16 mouse cellular contexts compared by ENCODE assay signal in the genomic region with DNA sequence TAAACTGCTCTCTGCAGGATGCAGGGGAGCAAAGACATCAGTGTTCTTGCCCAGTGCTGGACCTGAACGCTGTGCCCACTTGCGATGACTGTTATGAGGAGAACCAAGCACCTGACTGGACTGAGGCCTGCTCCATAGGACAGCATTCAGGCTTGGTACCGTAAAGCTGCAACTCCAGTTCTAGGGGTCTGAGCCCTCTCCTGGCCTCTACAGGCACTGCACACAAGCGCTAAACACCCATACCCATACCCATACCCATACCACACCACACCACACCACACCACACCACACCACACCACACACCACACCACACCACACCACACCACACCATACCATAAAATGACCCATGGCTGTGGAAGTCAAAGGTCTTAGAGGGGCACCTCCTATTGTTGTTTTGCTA. TPM values are rescaled to one million over a fixed set of nuclear protein-coding genes. Genes with fewer than 3 reads are reported as not detected.
DNase-seq lines count a peak whose midpoint lies in the region; ATAC-seq and TF ChIP-seq lines count a peak whose summit lies in the region.
"Had no signal": no experiment of that assay in that cellular context is flagged by ENCODE, and none has a peak within 500 bp of the region (broad histone marks: within the 10 kb centered on the region; RNA-seq: fewer than 3 reads in every experiment).

No protein-coding gene starts in this region.

- H3K36me3 ChIP-seq in CH12.LX (replicated peaks in 1 of 2; ENCODE audit: control insufficient read depth in 1 of 2, insufficient read depth in 1 of 2, low read length in 1 of 2) = peaks cover 85 to 96% of the 10 kb centered on the region in 2 experiments
- peaks cover 100% of the 10 kb centered on the region for H3K36me3 ChIP-seq in E14TG2a.4 (ENCODE audit: insufficient read depth, low read length)

- no peaks in the 10 kb centered on the region for H3K9me3 ChIP-seq in CH12.LX (replicated peaks; ENCODE audit: low read length)
- no peaks in the 10 kb centered on the region for H3K9me3 ChIP-seq in E14TG2a.4 (ENCODE audit: low read length)
- H3K9me3 ChIP-seq: embryonic facial prominence, embryonic 15.5 days; forebrain, embryonic 15.5 days; G1E; limb, embryonic 15.5 days; midbrain, embryonic 10.5 days had no signal

- no peak for TF ChIP-seq POLR2A in CH12.LX (IDR thresholded peaks at IDR 0.05; ENCODE audit: low read depth, low read length)

- no peak overlapping the region for H3K9ac ChIP-seq in CH12.LX (ENCODE audit: insufficient read depth, low read depth)
- H3K9ac ChIP-seq: embryonic facial prominence, embryonic 15.5 days; forebrain, embryonic 15.5 days; limb, embryonic 15.5 days had no signal

- H3K27ac ChIP-seq in layer of hippocampus, adult 2 months = no peak overlapping the region
- no peak overlapping the region for H3K27ac ChIP-seq in CH12.LX (ENCODE audit: insufficient read depth, low read depth)
- H3K27ac ChIP-seq: embryonic facial prominence, embryonic 15.5 days; forebrain, embryonic 15.5 days; limb, embryonic 15.5 days; midbrain, embryonic 10.5 days had no signal

- no peak overlapping the region for H3K4me3 ChIP-seq in layer of hippocampus, adult 2 months
- H3K4me3 ChIP-seq in CH12.LX (replicated peaks in 1 of 3; ENCODE audit: low read depth in 2 of 3, low read length in 2 of 3, poor library complexity in 1 of 3) = no peak overlapping the region
- H3K4me3 ChIP-seq in E14TG2a.4 (replicated peaks; ENCODE audit: low read length) = no peak overlapping the region
- H3K4me3 ChIP-seq: embryonic facial prominence, embryonic 15.5 days; forebrain, embryonic 15.5 days; limb, embryonic 15.5 days; midbrain, embryonic 10.5 days had no signal

- no peak overlapping the region for H3K4me2 ChIP-seq in CH12.LX (ENCODE audit: insufficient read depth, low read depth, poor library complexity, severe bottlenecking)
- H3K4me2 ChIP-seq: embryonic facial prominence, embryonic 15.5 days; forebrain, embryonic 15.5 days; limb, embryonic 15.5 days had no signal

- TF ChIP-seq CTCF in layer of hippocampus, adult 2 months (conservative IDR thresholded peaks at IDR 0.05) = peak; percentile 43
- TF ChIP-seq CTCF in CH12.LX (conservative IDR thresholded peaks at IDR 0.05 in 1 of 2, IDR thresholded peaks at IDR 0.05 in 1 of 2; ENCODE audit: low read depth in 2 of 2, low read length in 2 of 2) = peak in 1 of 2 experiments; percentile 36; a peak in 2 of 4 replicates
- TF ChIP-seq CTCF in E14TG2a.4 (conservative IDR thresholded peaks at IDR 0.05; ENCODE audit: low read length) = peak; percentile 42

- H3K79me2 ChIP-seq in CH12.LX (replicated peaks; ENCODE audit: control insufficient read depth, extremely low read depth, insufficient read depth, poor library complexity, severe bottlenecking) = no peaks in the 10 kb centered on the region

- TF ChIP-seq RAD21 in CH12.LX (IDR thresholded peaks at IDR 0.05; ENCODE audit: low read depth, low read length) = peak; percentile 6

- in situ Hi-C loops in CH12.LX (cut with MboI; ENCODE audit: low pct_ligation_motif_present, low pct_unique_long_range_greater_than_20kb, low sequenced_read_pairs) = no loop called here

- no peak for TF ChIP-seq EP300 in CH12.LX (IDR thresholded peaks at IDR 0.05; ENCODE audit: low read length)

- dilution Hi-C loops in CH12.LX (cut with MboI; ENCODE audit: extremely low pct_ligation_motif_present, extremely low pct_unique_long_range_greater_than_20kb, low sequenced_read_pairs) = no loop called here

- H3K4me1 ChIP-seq in CH12.LX (ENCODE audit: control insufficient read depth in 1 of 2, insufficient read depth in 2 of 2) (no peaks in the 10 kb centered on the region), E14TG2a.4 (replicated peaks; ENCODE audit: low read depth, low read length) (no peaks in the 10 kb centered on the region)
- H3K4me1 ChIP-seq: embryonic facial prominence, embryonic 15.5 days; forebrain, embryonic 15.5 days; limb, embryonic 15.5 days; midbrain, embryonic 10.5 days had no signal

- DNase-seq in layer of hippocampus, adult 2 months (ENCODE audit: low spot score in 2 of 2) = no peak
- DNase-seq in layer of hippocampus, adult 9-10 months (ENCODE audit: low spot score) = no peak
- no peak for DNase-seq in CH12.LX (ENCODE audit: extremely low read depth)
- DNase-seq in adrenal gland, postnatal 25 days = no peak
- DNase-seq in layer of hippocampus, postnatal 25 days (ENCODE audit: extremely low spot score in 1 of 2, low spot score in 1 of 2) = no peak
- DNase-seq: cerebellum, postnatal 25 days; gastrocnemius, postnatal 25 days had no signal

- H3K27me3 ChIP-seq in CH12.LX (replicated peaks) (no peaks in the 10 kb centered on the region), E14TG2a.4 (ENCODE audit: insufficient read depth, low read length) (no peaks in the 10 kb centered on the region)
- H3K27me3 ChIP-seq: embryonic facial prominence, embryonic 15.5 days; forebrain, embryonic 15.5 days; limb, embryonic 15.5 days had no signal

- peak; percentile 49; the same call in 1 of the 2 replicates for ATAC-seq in erythroblast, adult 5-6 weeks (replicated peaks; ENCODE audit: low FRiP score, poor library complexity, severe bottlenecking)
- ATAC-seq: forebrain, embryonic 15.5 days had no signal

TF ChIP-seq in CH12.LX, 34 proteins besides CTCF, POLR2A, EP300 and RAD21:
- TF ChIP-seq SIN3A (IDR thresholded peaks at IDR 0.05; ENCODE audit: low read length) = no peak
- no peak for TF ChIP-seq BHLHE40 (IDR thresholded peaks at IDR 0.05; ENCODE audit: low read depth, low read length)
- TF ChIP-seq SMC3 (IDR thresholded peaks at IDR 0.05; ENCODE audit: low read depth, low read length) = peak; percentile 38
- no peak for TF ChIP-seq TBP (conservative IDR thresholded peaks at IDR 0.05; ENCODE audit: low read depth, low read length)
- no peak for TF ChIP-seq CHD1 (IDR thresholded peaks at IDR 0.05; ENCODE audit: low read depth, low read length)
- no peak for TF ChIP-seq USF2 (conservative IDR thresholded peaks at IDR 0.05; ENCODE audit: low read depth, low read length)
- no peak for TF ChIP-seq USF1 (IDR thresholded peaks at IDR 0.05; ENCODE audit: low read depth, low read length)

RNA-seq across cellular contexts. Expression of a gene that starts 18.9 kb away (rescaled TPM):
- under 1 TPM; 0.15 to 0.41 TPM for total RNA-seq in layer of hippocampus, adult 2 months (2021)
- total RNA-seq in CH12.LX (2012; rRNA removed) (not detected in 2 replicates), CH12.LX (2014; rRNA removed) (not detected in 2 replicates)
- not detected in 2 replicates for polyA plus RNA-seq in CH12.LX (2012; ENCODE audit: insufficient read length, low read depth)
- total RNA-seq in erythroblast, adult 5-6 weeks (2015; ENCODE audit: low replicate concordance) = not detected in 2 replicates
- not detected in 2 replicates for total RNA-seq in erythroblast, adult 5-6 weeks (2017; ENCODE audit: low replicate concordance)
- 0.43 and 0.49 TPM in 2 replicates for total RNA-seq in adrenal gland, postnatal 25 days (2021)
- under 1 TPM; 0.44 to 0.49 TPM for total RNA-seq in layer of hippocampus, postnatal 25 days (2021)
- total RNA-seq: G1E had no signal
- polyA plus RNA-seq: embryonic facial prominence, embryonic 15.5 days; G1E had no signal

RNA-seq across cellular contexts. Expression of a gene that starts 19.5 kb away (rescaled TPM):
- total RNA-seq in layer of hippocampus, adult 2 months (2021) = 10 to 100 TPM; 36.1 to 43.1 TPM
- total RNA-seq in CH12.LX (2012; rRNA removed) (27.9 and 43.8 TPM in 2 replicates), CH12.LX (2014; rRNA removed) (81.2 and 120 TPM in 2 replicates)
- 81.9 and 91.2 TPM in 2 replicates for polyA plus RNA-seq in CH12.LX (2012; ENCODE audit: insufficient read length, low read depth)
- total RNA-seq in erythroblast, adult 5-6 weeks (2015; ENCODE audit: low replicate concordance) = 18.0 and 64.0 TPM in 2 replicates
- 11.8 and 25.0 TPM in 2 replicates for total RNA-seq in erythroblast, adult 5-6 weeks (2017; ENCODE audit: low replicate concordance)
- 41.8 and 43.7 TPM in 2 replicates for total RNA-seq in adrenal gland, postnatal 25 days (2021)
- 10 to 100 TPM; 40.2 to 46.1 TPM for total RNA-seq in layer of hippocampus, postnatal 25 days (2021)

RNA-seq across cellular contexts. Expression of a gene that starts 22.5 kb away (rescaled TPM):
- not detected for total RNA-seq in layer of hippocampus, adult 2 months (2021)
- total RNA-seq in CH12.LX (2012; rRNA removed) (not detected in 2 replicates), CH12.LX (2014; rRNA removed) (not detected in 2 replicates)
- not detected in 2 replicates for polyA plus RNA-seq in CH12.LX (2012; ENCODE audit: insufficient read length, low read depth)
- not detected in 2 replicates for total RNA-seq in erythroblast, adult 5-6 weeks (2015; ENCODE audit: low replicate concordance)
- not detected in 2 replicates for total RNA-seq in erythroblast, adult 5-6 weeks (2017; ENCODE audit: low replicate concordance)
- total RNA-seq in adrenal gland, postnatal 25 days (2021) = not detected in 2 replicates
- not detected for total RNA-seq in layer of hippocampus, postnatal 25 days (2021)
- total RNA-seq: left cerebral cortex, adult 8-10 months had no signal
- polyA plus RNA-seq: forebrain, embryonic 15.5 days; G1E; heart, embryonic 14.5 days; limb, embryonic 15.5 days; midbrain, embryonic 10.5 days had no signal

RNA-seq across cellular contexts. Expression of a gene that starts 29.2 kb away (rescaled TPM):
- 10 to 100 TPM; 78.2 to 84.0 TPM for total RNA-seq in layer of hippocampus, adult 2 months (2021)
- 36.7 and 42.9 TPM in 2 replicates for total RNA-seq in CH12.LX (2012; rRNA removed)
- 67.8 and 76.4 TPM in 2 replicates for total RNA-seq in CH12.LX (2014; rRNA removed)
- polyA plus RNA-seq in CH12.LX (2012; ENCODE audit: insufficient read length, low read depth) = 61.2 and 62.4 TPM in 2 replicates
- total RNA-seq in erythroblast, adult 5-6 weeks (2015; ENCODE audit: low replicate concordance) = 104 and 121 TPM in 2 replicates
- total RNA-seq in erythroblast, adult 5-6 weeks (2017; ENCODE audit: low replicate concordance) = 178 and 181 TPM in 2 replicates
- 60.6 and 69.1 TPM in 2 replicates for total RNA-seq in adrenal gland, postnatal 25 days (2021)
- 10 to 100 TPM; 82.5 to 84.3 TPM for total RNA-seq in layer of hippocampus, postnatal 25 days (2021)

RNA-seq across cellular contexts. Expression of a gene that starts 55.6 kb away (rescaled TPM):
- total RNA-seq in layer of hippocampus, adult 2 months (2021) = 10 to 100 TPM; 27.8 to 33.7 TPM
- total RNA-seq in CH12.LX (2012; rRNA removed) (80.4 and 88.4 TPM in 2 replicates), CH12.LX (2014; rRNA removed) (61.2 and 68.8 TPM in 2 replicates)
- polyA plus RNA-seq in CH12.LX (2012; ENCODE audit: insufficient read length, low read depth) = 62.1 and 64.1 TPM in 2 replicates
- 1.2 and 7.1 TPM in 2 replicates for total RNA-seq in erythroblast, adult 5-6 weeks (2015; ENCODE audit: low replicate concordance)
- total RNA-seq in erythroblast, adult 5-6 weeks (2017; ENCODE audit: low replicate concordance) = 10.1 and 10.2 TPM in 2 replicates
- total RNA-seq in adrenal gland, postnatal 25 days (2021) = 22.6 and 30.6 TPM in 2 replicates
- 10 to 100 TPM; 29.6 to 34.6 TPM for total RNA-seq in layer of hippocampus, postnatal 25 days (2021)
